Mouse (Mus musculus): ENCODE results near the gene Eif2s1. TPM values are rescaled to one million over a fixed set of nuclear protein-coding genes. Genes with fewer than 3 reads are reported as not detected.
"Not testable (repeated sequence)": the region's sequence is repeated elsewhere in the genome, so short reads cannot be mapped to it uniquely, and the experiment has no call there.

Gene Eif2s1
- polyA plus RNA-seq, 1 experiment = 14.4 TPM

- Histone ChIP-seq H3K36me3 (ENCODE audit: control insufficient read depth, insufficient read depth, low read length) (no peaks in the 10 kb centered on the region), H3K4me3 (ENCODE audit: insufficient read depth, low read depth, low read length) (no peak overlapping the region), H3K27me3 (replicated peaks; ENCODE audit: control insufficient read depth, insufficient read depth, low read length) (no peaks in the 10 kb centered on the region), H3K27ac (ENCODE audit: insufficient read depth, low read depth, low read length) (no peak overlapping the region), H3K4me1 (ENCODE audit: control insufficient read depth, insufficient read depth, low read length) (no peaks in the 10 kb centered on the region)
- no peak for TF ChIP-seq CTCF (conservative IDR thresholded peaks at IDR 0.05; ENCODE audit: insufficient read depth, insufficient read length, low read depth, low read length)
- no peak for TF ChIP-seq POLR2A (IDR thresholded peaks at IDR 0.05; ENCODE audit: low read depth, low read length)
- no peak for DNase-seq
- 50% methylated on average over 4 of the region's 4 CpGs for WGBS
Observed at GRCm38 (mm10) chr12:78921421-78921820, 59.8 kb downstream of the Eif2s1 start.

DNA sequence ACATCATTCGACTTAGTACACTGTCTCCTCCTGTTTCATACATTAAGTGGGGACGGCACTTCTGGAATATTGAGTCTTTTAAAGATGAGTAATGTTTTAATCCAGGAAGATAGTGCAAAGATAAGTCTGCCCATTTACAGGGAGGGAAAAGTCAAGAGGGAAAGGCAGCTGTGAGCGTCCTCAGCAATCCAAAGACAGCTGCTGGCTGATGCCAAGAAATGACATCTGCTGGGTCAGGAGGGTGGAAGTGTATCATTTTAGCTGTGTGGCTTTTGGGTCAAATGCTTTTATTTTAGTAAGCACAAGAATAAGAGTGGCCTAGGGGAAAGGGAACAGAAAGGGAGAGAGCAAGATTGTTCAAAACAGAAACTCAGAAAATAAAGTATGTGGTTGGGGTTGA is 60.4 kb downstream of the Eif2s1 start:
- WGBS = 69% methylated on average over 3 of the region's 3 CpGs
- TF ChIP-seq CTCF (conservative IDR thresholded peaks at IDR 0.05; ENCODE audit: insufficient read depth, insufficient read length, low read depth, low read length) = no peak
- no peak for TF ChIP-seq POLR2A (IDR thresholded peaks at IDR 0.05; ENCODE audit: low read depth, low read length)
- Histone ChIP-seq H3K36me3 (ENCODE audit: control insufficient read depth, insufficient read depth, low read length) (no peaks in the 10 kb centered on the region), H3K4me3 (ENCODE audit: insufficient read depth, low read depth, low read length) (no peak overlapping the region), H3K27ac (ENCODE audit: insufficient read depth, low read depth, low read length) (no peak overlapping the region), H3K4me1 (ENCODE audit: control insufficient read depth, insufficient read depth, low read length) (no peaks in the 10 kb centered on the region), H3K27me3 (replicated peaks; ENCODE audit: control insufficient read depth, insufficient read depth, low read length) (no peaks in the 10 kb centered on the region)
- DNase-seq = no peak

- not testable (repeated sequence) for H3K27me3 ChIP-seq (replicated peaks; ENCODE audit: control insufficient read depth, insufficient read depth, low read length); DNase-seq; H3K27ac ChIP-seq (ENCODE audit: insufficient read depth, low read depth, low read length); H3K36me3 ChIP-seq (ENCODE audit: control insufficient read depth, insufficient read depth, low read length); H3K4me1 ChIP-seq (ENCODE audit: control insufficient read depth, insufficient read depth, low read length); H3K4me3 ChIP-seq (ENCODE audit: insufficient read depth, low read depth, low read length)
Observed at GRCm38 (mm10) chr12:78922977-78923376, 61.4 kb downstream of the Eif2s1 start.

- no peak for DNase-seq
- 79% methylated on average over 7 of the region's 7 CpGs for WGBS
- no peaks in the 10 kb centered on the region for H3K27me3 ChIP-seq (replicated peaks; ENCODE audit: control insufficient read depth, insufficient read depth, low read length)
- no peaks in the 10 kb centered on the region for H3K36me3 ChIP-seq (ENCODE audit: control insufficient read depth, insufficient read depth, low read length)
- no peak overlapping the region for H3K27ac ChIP-seq (ENCODE audit: insufficient read depth, low read depth, low read length)
- H3K4me1 ChIP-seq (ENCODE audit: control insufficient read depth, insufficient read depth, low read length) = no peaks in the 10 kb centered on the region
- no peak for TF ChIP-seq POLR2A (IDR thresholded peaks at IDR 0.05; ENCODE audit: low read depth, low read length)
- no peak for TF ChIP-seq CTCF (conservative IDR thresholded peaks at IDR 0.05; ENCODE audit: insufficient read depth, insufficient read length, low read depth, low read length)
- no peak overlapping the region for H3K4me3 ChIP-seq (ENCODE audit: insufficient read depth, low read depth, low read length)
Observed at GRCm38 (mm10) chr12:78923539-78924189, 62.0 kb downstream of the Eif2s1 start.

DNA sequence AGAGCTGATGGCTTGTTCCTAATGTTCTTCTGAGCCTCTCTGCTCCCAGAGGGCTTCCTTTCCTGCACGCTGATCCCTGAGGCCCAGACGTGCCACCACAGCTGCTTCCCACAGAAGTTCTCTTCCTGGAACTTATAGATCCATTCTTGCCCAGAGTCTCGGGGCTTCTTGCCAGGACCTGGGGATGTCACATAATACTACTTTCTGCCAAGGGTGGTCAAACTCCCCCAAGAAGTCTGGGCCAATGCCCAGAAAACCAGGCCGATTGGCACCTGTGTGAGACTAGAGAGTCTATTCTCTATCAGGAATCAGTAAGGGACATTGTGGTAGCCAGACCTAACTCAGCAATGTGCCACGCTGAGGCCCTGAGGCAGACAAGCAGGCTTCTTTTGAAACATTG is 65.7 kb downstream of the Eif2s1 start:
- H3K27me3 ChIP-seq (replicated peaks; ENCODE audit: control insufficient read depth, insufficient read depth, low read length) = no peaks in the 10 kb centered on the region
- no peak overlapping the region for H3K27ac ChIP-seq (ENCODE audit: insufficient read depth, low read depth, low read length)
- no peaks in the 10 kb centered on the region for H3K4me1 ChIP-seq (ENCODE audit: control insufficient read depth, insufficient read depth, low read length)
- TF ChIP-seq POLR2A (IDR thresholded peaks at IDR 0.05; ENCODE audit: low read depth, low read length) (no peak), CTCF (conservative IDR thresholded peaks at IDR 0.05; ENCODE audit: insufficient read depth, insufficient read length, low read depth, low read length) (no peak)
- DNase-seq = no peak
- no peak overlapping the region for H3K4me3 ChIP-seq (ENCODE audit: insufficient read depth, low read depth, low read length)
- WGBS = 71% methylated on average over 5 of the region's 5 CpGs
- no peaks in the 10 kb centered on the region for H3K36me3 ChIP-seq (ENCODE audit: control insufficient read depth, insufficient read depth, low read length)

DNA sequence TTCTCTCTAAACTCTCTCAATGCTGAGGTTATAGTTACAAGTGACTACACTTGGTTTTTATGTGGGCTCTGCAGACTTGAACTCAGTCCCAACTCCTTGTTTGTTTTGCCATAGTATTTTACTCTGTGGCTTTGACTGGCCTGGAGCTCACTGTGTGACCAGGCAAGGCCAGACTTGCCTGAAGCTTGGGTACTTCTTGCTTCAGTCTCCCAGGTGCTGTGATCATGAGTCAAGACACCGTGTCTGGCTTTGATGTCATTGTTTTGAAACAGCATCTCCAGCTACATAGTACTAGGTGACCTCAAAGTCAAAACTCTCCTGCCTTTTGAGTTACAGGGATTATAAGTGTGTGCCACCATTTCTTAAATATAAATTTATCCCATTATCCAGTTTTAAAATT is 68.3 kb downstream of the Eif2s1 start:
- H3K4me3 ChIP-seq (ENCODE audit: insufficient read depth, low read depth, low read length) = no peak overlapping the region
- TF ChIP-seq POLR2A (IDR thresholded peaks at IDR 0.05; ENCODE audit: low read depth, low read length) = no peak
- TF ChIP-seq CTCF (conservative IDR thresholded peaks at IDR 0.05; ENCODE audit: insufficient read depth, insufficient read length, low read depth, low read length) = no peak
- no peaks in the 10 kb centered on the region for H3K36me3 ChIP-seq (ENCODE audit: control insufficient read depth, insufficient read depth, low read length)
- 71% methylated on average over 1 of the region's 1 CpGs for WGBS
- H3K27ac ChIP-seq (ENCODE audit: insufficient read depth, low read depth, low read length) = no peak overlapping the region
- DNase-seq = no peak
- H3K27me3 ChIP-seq (replicated peaks; ENCODE audit: control insufficient read depth, insufficient read depth, low read length) = no peaks in the 10 kb centered on the region
- no peaks in the 10 kb centered on the region for H3K4me1 ChIP-seq (ENCODE audit: control insufficient read depth, insufficient read depth, low read length)

DNA sequence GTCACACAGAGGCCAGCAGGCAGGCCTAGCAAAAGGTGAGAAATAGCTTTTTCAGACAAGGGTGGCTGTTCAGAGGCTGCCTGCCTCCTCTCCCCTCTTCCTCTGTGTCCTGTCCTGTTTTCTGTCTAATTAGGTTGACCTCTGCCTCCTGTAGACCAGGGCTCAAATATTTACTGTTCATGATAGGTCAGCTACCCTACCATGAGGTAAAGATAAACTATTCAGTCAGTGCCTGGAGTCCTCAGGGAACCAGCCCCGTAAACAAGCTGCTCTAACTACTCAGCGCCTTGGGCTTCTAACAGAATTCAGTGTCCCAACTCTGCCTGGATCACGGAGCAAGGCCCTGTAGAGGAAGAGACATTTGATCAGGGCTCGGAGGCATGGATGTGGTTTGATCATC is 74.9 kb downstream of the Eif2s1 start:
- Histone ChIP-seq H3K27ac (ENCODE audit: insufficient read depth, low read depth, low read length) (no peak overlapping the region), H3K4me3 (ENCODE audit: insufficient read depth, low read depth, low read length) (no peak overlapping the region), H3K27me3 (replicated peaks; ENCODE audit: control insufficient read depth, insufficient read depth, low read length) (no peaks in the 10 kb centered on the region), H3K4me1 (ENCODE audit: control insufficient read depth, insufficient read depth, low read length) (peaks cover 5% of the 10 kb centered on the region; the same call in 1 of the 2 replicates), H3K36me3 (ENCODE audit: control insufficient read depth, insufficient read depth, low read length) (no peaks in the 10 kb centered on the region)
- TF ChIP-seq POLR2A (IDR thresholded peaks at IDR 0.05; ENCODE audit: low read depth, low read length) (no peak), CTCF (conservative IDR thresholded peaks at IDR 0.05; ENCODE audit: insufficient read depth, insufficient read length, low read depth, low read length) (no peak)
- DNase-seq = no peak
- 57% methylated on average over 4 of the region's 4 CpGs for WGBS

Other genes with a start within 250 kb of the Eif2s1 start
- gene Fam71d, start 170.3 kb upstream of the Eif2s1 start, polyA plus RNA-seq (2012; rRNA removed) = 0.37 and 0.45 TPM in 2 replicates
- 4.5 and 6.4 TPM in 2 replicates for gene Mpp5, start 112.9 kb upstream of the Eif2s1 start, polyA plus RNA-seq (2012; rRNA removed)
- 32.8 and 52.6 TPM in 2 replicates for gene Atp6v1d, start 181 bp upstream of the Eif2s1 start, polyA plus RNA-seq (2012; rRNA removed)
- gene Plek2, start 45.1 kb downstream of the Eif2s1 start, polyA plus RNA-seq (2012; rRNA removed) = 2.0 TPM in 2 replicates
- gene Tmem229b, start 145.8 kb downstream of the Eif2s1 start, polyA plus RNA-seq (2012; rRNA removed) = 5.3 and 7.4 TPM in 2 replicates
- 9.3 and 10.8 TPM in 2 replicates for gene Plekhh1, start 167.3 kb downstream of the Eif2s1 start, polyA plus RNA-seq (2012; rRNA removed)
- 12.4 and 17.1 TPM in 2 replicates for gene Pigh, start 227.8 kb downstream of the Eif2s1 start, polyA plus RNA-seq (2012; rRNA removed)

Measured in kidney, adult 2 months (tissue).